Mouse (Mus musculus): ENCODE data around the gene Eno3. TPM values are rescaled to one million over a fixed set of nuclear protein-coding genes. Genes with fewer than 3 reads are reported as not detected.

Eno3 gene
- total RNA-seq, 1 experiment from 2014 or later = 414 TPM

- peak; percentile 38; the same call in 1 of the 2 replicates for ATAC-seq (replicated peaks; ENCODE audit: insufficient number of reproducible peaks, low FRiP score, low TSS enrichment, poor library complexity, severe bottlenecking)
These were observed 2.6 kb upstream of the Eno3 start, which contains the start of gene Pfn1 for GRCm38 (mm10) chr11:70654198-70654922. Gene Pfn1 (minus strand): TSS chr11:70654644.

- ATAC-seq (replicated peaks; ENCODE audit: insufficient number of reproducible peaks, low FRiP score, low TSS enrichment, poor library complexity, severe bottlenecking) = 0 out of 2 replicates have a peak, but pooled peaks have one; percentile 9
These were observed 2.0 kb upstream of the Eno3 start for GRCm38 (mm10) chr11:70654923-70655570.

- no peak for ATAC-seq (replicated peaks; ENCODE audit: insufficient number of reproducible peaks, low FRiP score, low TSS enrichment, poor library complexity, severe bottlenecking)
These were observed 1.2 kb upstream of the Eno3 start for GRCm38 (mm10) chr11:70655571-70656455.

GRCm38 (mm10) chr11:70656456-70656927 is 510 bp upstream of the Eno3 start:
- ATAC-seq (replicated peaks; ENCODE audit: insufficient number of reproducible peaks, low FRiP score, low TSS enrichment, poor library complexity, severe bottlenecking) = no peak

- ATAC-seq (replicated peaks; ENCODE audit: insufficient number of reproducible peaks, low FRiP score, low TSS enrichment, poor library complexity, severe bottlenecking) = no peak
These were observed 571 bp downstream of the Eno3 start for GRCm38 (mm10) chr11:70657573-70657972.

- ATAC-seq (replicated peaks; ENCODE audit: insufficient number of reproducible peaks, low FRiP score, low TSS enrichment, poor library complexity, severe bottlenecking) = no peak
These were observed 989 bp downstream of the Eno3 start for GRCm38 (mm10) chr11:70657991-70658390.

GRCm38 (mm10) chr11:70658521-70658920 is 1.5 kb downstream of the Eno3 start:
- ATAC-seq (replicated peaks; ENCODE audit: insufficient number of reproducible peaks, low FRiP score, low TSS enrichment, poor library complexity, severe bottlenecking) = no peak

GRCm38 (mm10) chr11:70658942-70659341 is 1.9 kb downstream of the Eno3 start:
- ATAC-seq (replicated peaks; ENCODE audit: insufficient number of reproducible peaks, low FRiP score, low TSS enrichment, poor library complexity, severe bottlenecking) = no peak

- no peak for ATAC-seq (replicated peaks; ENCODE audit: insufficient number of reproducible peaks, low FRiP score, low TSS enrichment, poor library complexity, severe bottlenecking)
These were observed 3.6 kb downstream of the Eno3 start for GRCm38 (mm10) chr11:70660571-70660970.

- ATAC-seq (replicated peaks; ENCODE audit: insufficient number of reproducible peaks, low FRiP score, low TSS enrichment, poor library complexity, severe bottlenecking) = no peak
These were observed 6.1 kb downstream of the Eno3 start for GRCm38 (mm10) chr11:70663101-70663500.

- no peak for ATAC-seq (replicated peaks; ENCODE audit: insufficient number of reproducible peaks, low FRiP score, low TSS enrichment, poor library complexity, severe bottlenecking)
These were observed 7.0 kb downstream of the Eno3 start for GRCm38 (mm10) chr11:70663957-70664356.

- ATAC-seq (replicated peaks; ENCODE audit: insufficient number of reproducible peaks, low FRiP score, low TSS enrichment, poor library complexity, severe bottlenecking) = no peak
These were observed 7.7 kb downstream of the Eno3 start for GRCm38 (mm10) chr11:70664741-70665140.

- ATAC-seq (replicated peaks; ENCODE audit: insufficient number of reproducible peaks, low FRiP score, low TSS enrichment, poor library complexity, severe bottlenecking) = no peak
These were observed 9.7 kb downstream of the Eno3 start for GRCm38 (mm10) chr11:70666687-70667086.

GRCm38 (mm10) chr11:70667271-70668150 is 10.5 kb downstream of the Eno3 start:
- no peak for ATAC-seq (replicated peaks; ENCODE audit: insufficient number of reproducible peaks, low FRiP score, low TSS enrichment, poor library complexity, severe bottlenecking)

- ATAC-seq (replicated peaks; ENCODE audit: insufficient number of reproducible peaks, low FRiP score, low TSS enrichment, poor library complexity, severe bottlenecking) = peak; percentile 10
These were observed 11.4 kb downstream of the Eno3 start for GRCm38 (mm10) chr11:70668335-70668770.

- peak; percentile 88 for ATAC-seq (replicated peaks; ENCODE audit: insufficient number of reproducible peaks, low FRiP score, low TSS enrichment, poor library complexity, severe bottlenecking)
These were observed 11.9 kb downstream of the Eno3 start, which contains the start of gene Spag7 for GRCm38 (mm10) chr11:70668771-70669505. Gene Spag7 (minus strand): TSS chr11:70669416.

- 0 out of 2 replicates have a peak, but pooled peaks have one; percentile 0 for ATAC-seq (replicated peaks; ENCODE audit: insufficient number of reproducible peaks, low FRiP score, low TSS enrichment, poor library complexity, severe bottlenecking)
These were observed 12.8 kb downstream of the Eno3 start for GRCm38 (mm10) chr11:70669582-70670345.
